Mouse (Mus musculus) stomach, postnatal 0 days (tissue): Measurements from ENCODE around the gene Fli1. TPM values are rescaled to one million over a fixed set of nuclear protein-coding genes. Genes with fewer than 3 reads are reported as not detected.

Source experiments
- ATAC-seq: fragments of 200-750 bp; cut with Nextera tagmentation; 2 replicates; pipeline ENCODE4 v1.8.0; 2017; ENCODE audit not compliant: low FRiP score, low TSS enrichment
- DNase-seq: peaks from one replicate; pipeline ENCODE4 v3.0.0-alpha.2; 2016; ENCODE audit warnings: low spot score
- H3K27ac ChIP-seq: fragments of 300-500 bp; sonication (generic); replicated peaks from 2 replicates; pipeline ENCODE4 v1.5.1; 2014; ENCODE audit warnings: mild to moderate bottlenecking, control low read depth
- H3K27me3 ChIP-seq: fragments of 300-500 bp; sonication (generic); 2 replicates; pipeline ENCODE4 v1.6.1; 2014; ENCODE audit warnings: low read length; ENCODE audit not compliant: control insufficient read depth, insufficient read depth
- H3K36me3 ChIP-seq: fragments of 300-500 bp; sonication (generic); 2 replicates; pipeline ENCODE4 v1.6.1; 2014; ENCODE audit warnings: low read length, mixed read lengths; ENCODE audit not compliant: control insufficient read depth, insufficient read depth
- H3K4me1 ChIP-seq: fragments of 300-500 bp; sonication (generic); replicated peaks from 2 replicates; pipeline ENCODE4 v1.6.1; 2014; ENCODE audit warnings: antibody characterized with exemption; ENCODE audit not compliant: control insufficient read depth, insufficient read depth
- H3K4me2 ChIP-seq: fragments of 300-500 bp; sonication (generic); replicated peaks from 2 replicates; pipeline ENCODE4 v1.6.1; 2014; ENCODE audit warnings: low read depth, mild to moderate bottlenecking, control low read depth, moderate library complexity
- H3K4me3 ChIP-seq: fragments of 300-500 bp; sonication (generic); 2 replicates; pipeline ENCODE4 v1.5.1; 2014; ENCODE audit warnings: low read depth, low read length, control low read depth
- H3K9ac ChIP-seq: fragments of 300-500 bp; sonication (generic); 2 replicates; pipeline ENCODE4 v1.6.1; 2014; ENCODE audit warnings: mild to moderate bottlenecking, low read length, control low read depth, mixed read lengths
- H3K9me3 ChIP-seq: fragments of 300-500 bp; sonication (generic); 2 replicates; pipeline ENCODE4 v1.6.1; 2016; ENCODE audit warnings: low read length; ENCODE audit not compliant: control insufficient read depth
- CTCF ChIP-seq: IDR thresholded peaks from 2 replicates; pipeline ENCODE4 v1.5.1; 2016; ENCODE audit warnings: antibody characterized with exemption, low read depth, mild to moderate bottlenecking, moderate library complexity
- EP300 ChIP-seq: optimal IDR thresholded peaks from 2 replicates; pipeline ENCODE3; 2016; ENCODE audit warnings: antibody characterized with exemption
- WGBS: fragments of 180-500 bp; shearing (Covaris S2); extraction: QIAGEN DNeasy Blood & Tissue Kit; methylation state at CpG from one replicate; pipeline ENCODE4 v1.1.7; 2014; 5-methylcytosine and 5-hydroxymethylcytosine counted together
- polyA plus RNA-seq: library from polyadenylated mRNA; unstranded; fragments of >200 nt; fragmentation: Nextera tagmentation; extraction: Ambion mirVana; gene quantifications from 2 replicates; pipeline ENCODE4 v1.2.1, GENCODE M21; 2015

Gene Fli1
- polyA plus RNA-seq, 1 experiment from 2014 or later: 4.9 TPM

GRCm38 (mm10) chr9:32376031-32376430 lies 166.6 kb downstream of the Fli1 start:
- Histone ChIP-seq H3K36me3 (no peaks in the 10 kb centered on the region), H3K27me3 (no peaks in the 10 kb centered on the region), H3K27ac (no peak overlapping the region), H3K4me1 (no peaks in the 10 kb centered on the region), H3K4me2 (no peak overlapping the region), H3K4me3 (no peak overlapping the region), H3K9ac (no peak overlapping the region), H3K9me3 (no peaks in the 10 kb centered on the region)
- WGBS: 63% methylated on average over 7 of the region's 7 CpGs
- TF ChIP-seq CTCF (no peak), EP300 (no peak)
- DNase-seq: no peak
- ATAC-seq: no peak

- Histone ChIP-seq H3K4me3 (no peak overlapping the region), H3K9ac (no peak overlapping the region), H3K27ac (no peak overlapping the region), H3K27me3 (no peaks in the 10 kb centered on the region), H3K9me3 (no peaks in the 10 kb centered on the region), H3K4me1 (no peaks in the 10 kb centered on the region), H3K4me2 (no peak overlapping the region), H3K36me3 (no peaks in the 10 kb centered on the region)
- TF ChIP-seq EP300 (no peak), CTCF (no peak)
- WGBS: 88% methylated on average over 6 of the region's 6 CpGs
- no peak for ATAC-seq
- no peak for DNase-seq
These were observed 169.0 kb downstream of the Fli1 start for GRCm38 (mm10) chr9:32373656-32374055.

Other genes with a start within 250 kb of the Fli1 start
- gene Kcnj5, start 198.5 kb downstream of the Fli1 start, polyA plus RNA-seq: 0.04 TPM in 2 replicates
- 0.04 TPM in 1 of 2 replicates, not detected in the other for gene Kcnj1, start 170.4 kb downstream of the Fli1 start, polyA plus RNA-seq
- 8.8 and 9.9 TPM in 2 replicates for gene Ets1, start 93.4 kb upstream of the Fli1 start, polyA plus RNA-seq